Mouse (Mus musculus): ENCODE results near the gene Cer1. TPM values are rescaled to one million over a fixed set of nuclear protein-coding genes. Genes with fewer than 3 reads are reported as not detected.
A peak's percentile ranks its signal among the peaks of the same experiment; 100 is the strongest.

Gene Cer1
- total RNA-seq, 2 experiments from 2014 or later = not detected

DNA sequence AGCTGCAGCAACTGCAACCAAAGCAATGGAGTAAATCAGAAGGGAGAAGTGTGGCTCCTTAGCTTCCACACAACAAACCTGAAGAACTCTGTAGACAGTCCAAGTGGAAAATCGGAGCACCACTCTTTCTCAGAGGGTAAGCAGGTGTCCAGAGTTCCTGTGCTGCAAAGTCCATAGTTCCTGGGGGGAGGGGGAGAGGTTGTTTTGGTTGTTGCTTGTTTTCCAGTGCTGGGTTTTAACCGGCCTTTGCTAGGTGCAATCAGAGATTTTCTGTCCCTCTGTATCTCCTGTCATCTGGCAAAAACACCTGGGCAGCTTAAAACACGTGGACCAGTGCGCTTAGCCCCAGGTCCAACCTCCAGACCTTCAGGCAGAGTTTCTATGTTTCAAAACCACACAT lies 10.2 kb downstream of the Cer1 start:
- DNase-seq = no peak

- no peak for DNase-seq
Observed at GRCm38 (mm10) chr4:82872548-82872947, 12.4 kb downstream of the Cer1 start.

GRCm38 (mm10) chr4:82872121-82872520 lies 12.8 kb downstream of the Cer1 start:
- no peak for DNase-seq

DNA sequence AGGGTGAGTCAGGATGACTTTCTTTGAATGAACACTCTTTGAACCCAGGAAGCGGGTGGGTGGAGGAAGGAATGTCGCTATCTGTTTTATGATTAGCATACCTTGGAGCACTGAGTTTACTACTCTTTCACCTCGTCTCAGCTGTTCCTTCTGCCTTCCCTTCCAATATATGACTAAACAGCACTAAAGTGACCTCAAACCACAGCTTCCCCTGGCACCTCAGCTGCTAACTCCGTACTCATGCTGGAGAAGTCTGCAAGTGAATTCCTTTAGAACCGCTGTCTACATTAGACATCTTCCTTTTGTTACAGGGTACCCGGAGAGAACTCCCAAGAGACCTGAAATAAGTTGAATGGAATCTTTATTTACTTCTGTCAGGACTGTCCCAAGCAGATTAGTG lies 14.0 kb downstream of the Cer1 start:
- no peak for DNase-seq

- DNase-seq = no peak
Observed at GRCm38 (mm10) chr4:82867731-82868445, 17.1 kb downstream of the Cer1 start.

GRCm38 (mm10) chr4:82867111-82867510 lies 17.8 kb downstream of the Cer1 start:
- no peak for DNase-seq

DNA sequence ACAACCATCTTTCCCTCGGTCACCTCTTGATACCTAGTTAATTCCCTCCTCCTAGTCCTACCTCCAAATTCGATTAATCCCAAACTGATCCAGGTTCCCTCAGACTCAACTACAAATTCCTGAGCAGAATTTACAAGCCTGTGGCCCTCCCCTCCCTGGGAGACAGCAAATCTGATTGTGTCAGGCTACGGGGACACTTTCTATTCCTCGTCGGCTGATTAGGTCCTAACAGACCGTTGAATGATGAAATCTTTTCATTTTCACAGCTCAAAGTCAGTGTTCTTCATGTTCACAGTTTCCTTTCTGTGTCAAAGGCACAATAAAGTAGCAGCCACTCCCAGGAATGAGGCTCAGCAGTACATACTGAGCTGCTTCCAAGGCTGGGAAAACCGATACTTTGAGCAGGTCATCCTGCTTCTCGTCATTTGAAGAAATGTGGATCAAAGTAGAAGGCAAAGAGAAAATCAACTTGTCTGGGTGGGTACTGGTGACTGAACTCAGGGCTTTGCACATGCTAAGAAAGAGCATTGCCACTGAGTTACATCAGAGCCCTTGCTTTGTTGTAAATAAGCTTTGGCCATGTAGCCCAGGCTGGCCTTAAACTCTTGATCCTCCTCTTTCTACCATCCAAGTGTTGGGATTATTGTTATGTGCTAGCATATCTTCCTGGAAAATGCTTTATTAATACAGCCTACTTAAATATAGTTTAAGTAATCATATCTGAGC lies 19.8 kb downstream of the Cer1 start:
- DNase-seq = no peak

GRCm38 (mm10) chr4:82863316-82863715 lies 21.6 kb downstream of the Cer1 start:
- no peak for DNase-seq

DNA sequence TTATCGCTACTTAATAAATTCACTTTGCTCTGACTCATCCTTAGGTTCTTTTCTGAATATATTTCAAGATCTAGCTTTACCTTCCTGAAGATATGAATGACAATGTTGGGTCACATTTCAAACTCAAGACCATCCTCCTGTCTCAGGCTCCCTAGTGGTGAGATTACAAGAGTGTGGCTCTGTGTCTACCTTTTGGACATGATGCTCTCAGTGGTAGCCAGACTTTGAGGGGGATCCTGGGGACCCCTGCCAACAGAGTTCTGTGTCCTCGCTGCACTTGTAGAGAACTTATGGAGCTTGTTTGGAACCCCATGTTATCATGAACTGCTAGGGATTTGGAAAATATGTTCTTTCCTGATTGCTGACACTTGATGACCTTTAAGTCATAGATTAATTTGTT lies 23.5 kb downstream of the Cer1 start:
- DNase-seq = no peak

DNA sequence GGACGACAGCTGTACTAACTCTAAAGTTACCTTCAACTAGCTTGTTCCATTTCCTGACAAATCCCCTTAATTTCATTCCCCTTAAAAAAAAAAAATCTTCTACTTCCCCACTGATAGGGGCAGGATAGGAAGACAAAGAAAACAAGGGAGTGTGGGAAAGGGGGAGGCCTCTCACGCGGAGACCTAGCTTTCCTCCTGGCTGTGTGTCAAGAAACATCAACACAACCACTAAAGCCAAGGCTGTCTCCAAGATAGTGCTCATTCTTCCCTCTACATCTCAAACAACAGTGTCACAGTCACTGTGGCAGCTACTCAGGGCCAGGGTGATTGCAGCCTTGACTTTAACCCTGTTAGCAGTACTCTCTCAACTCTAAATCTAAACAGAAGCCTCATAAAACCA lies 24.4 kb downstream of the Cer1 start:
- DNase-seq = no peak

GRCm38 (mm10) chr4:82859131-82860125 lies 25.5 kb downstream of the Cer1 start, which contains the start of gene Zdhhc21:
Zdhhc21 (minus strand) TSS chr4:82859958.
- DNase-seq = peak; percentile 80

DNA sequence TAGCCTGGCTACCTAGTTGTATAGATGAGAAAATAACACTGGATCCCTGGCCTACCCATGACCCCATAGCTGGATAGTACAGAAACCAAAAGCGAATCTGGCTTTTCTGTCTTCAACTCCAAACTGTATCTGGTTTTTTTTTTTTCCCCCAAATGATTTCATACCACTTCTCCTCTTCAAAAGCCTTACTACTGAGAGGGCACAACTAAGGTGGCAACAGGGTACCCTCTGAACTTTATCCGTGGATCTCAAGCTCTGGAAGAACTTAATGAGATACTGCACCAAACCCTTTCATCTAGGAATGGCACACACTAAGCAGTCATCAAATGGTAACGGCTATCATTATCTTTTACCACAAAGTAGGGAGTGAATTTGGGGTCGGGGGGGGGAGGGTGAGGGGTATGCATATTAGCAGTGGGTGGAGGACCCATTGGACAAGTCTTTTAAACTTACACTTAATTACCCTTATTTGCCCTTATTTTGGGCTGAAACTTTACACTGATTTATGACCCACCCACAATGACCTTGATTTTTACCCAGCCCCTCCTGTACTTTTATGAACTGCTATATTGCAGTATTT lies 26.4 kb downstream of the Cer1 start:
- DNase-seq = no peak

GRCm38 (mm10) chr4:82856986-82857385 lies 28.0 kb downstream of the Cer1 start:
- no peak for DNase-seq

DNA sequence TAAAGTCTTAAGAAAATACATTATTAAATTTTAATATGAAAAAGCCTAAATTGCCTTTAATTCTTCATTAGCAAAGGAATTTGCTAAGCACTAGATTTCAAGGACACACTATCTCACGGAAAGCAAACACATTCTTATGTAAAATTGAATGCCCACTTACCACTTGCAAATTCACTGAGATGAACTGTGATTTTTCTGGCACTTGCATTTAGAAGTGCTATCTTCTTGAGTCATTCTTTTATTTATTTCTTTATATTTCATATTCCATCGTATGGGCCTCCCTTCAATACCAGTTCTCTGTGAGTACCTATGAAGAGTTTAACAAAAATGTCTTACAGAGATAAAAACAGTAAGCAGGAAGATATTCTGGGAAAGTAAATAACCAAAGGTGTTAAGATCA lies 31.1 kb downstream of the Cer1 start:
- no peak for DNase-seq

DNA sequence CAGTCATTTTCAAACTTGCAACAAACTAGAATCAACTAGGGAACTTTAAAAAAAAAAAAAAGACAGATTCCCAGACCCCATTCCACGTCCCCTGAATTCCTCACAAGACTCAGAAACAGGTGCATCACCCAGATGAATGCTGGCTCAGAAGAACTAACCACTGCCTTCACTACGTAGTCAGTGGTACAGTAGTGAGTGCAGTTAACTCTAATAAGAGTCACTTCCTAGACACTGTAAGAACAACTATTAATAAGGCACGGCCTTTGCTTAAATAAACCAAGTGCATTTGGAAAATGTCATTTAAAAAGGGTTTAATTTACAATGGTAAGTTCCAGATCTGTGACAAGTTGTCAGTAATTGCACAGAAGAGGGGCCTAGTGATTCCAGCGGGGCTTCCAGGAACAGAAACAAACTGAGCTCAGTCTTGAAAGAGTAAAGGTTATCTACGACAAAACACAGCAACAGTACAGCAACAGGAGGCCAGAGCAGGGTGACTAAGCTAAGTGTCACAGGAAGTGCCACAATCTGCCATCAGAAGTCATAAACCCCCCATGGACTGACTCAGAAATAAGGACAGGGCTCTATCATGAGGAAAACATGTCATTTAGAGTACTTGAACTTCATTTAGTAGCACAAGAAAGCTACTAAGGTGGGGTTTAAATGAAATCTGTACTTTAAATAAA lies 36.3 kb downstream of the Cer1 start:
- DNase-seq = no peak

GRCm38 (mm10) chr4:82837526-82838240 lies 47.3 kb downstream of the Cer1 start:
- no peak for DNase-seq

All from gastrocnemius, postnatal 10 days (tissue).